Mouse (Mus musculus): ENCODE data around the gene Ceacam14. TPM values are rescaled to one million over a fixed set of nuclear protein-coding genes. Genes with fewer than 3 reads are reported as not detected.

Gene Ceacam14
- not detected in 2 replicates for polyA plus RNA-seq (2016; fragmentation: Nextera tagmentation; extraction: Ambion mirVana)

- Histone ChIP-seq H3K4me3 (no peak within 1 kb of the TSS), H3K9me3 (peaks cover 75% of the 10 kb centered on the region), H3K4me1 (no peaks in the 10 kb centered on the region), H3K27me3 (ENCODE audit: poor library complexity, severe bottlenecking) (no peaks in the 10 kb centered on the region), H3K27ac (no peak within 1 kb of the TSS), H3K36me3 (replicated peaks) (no peaks in the 10 kb centered on the region)
- no peak for DNase-seq (ENCODE audit: extremely low spot score, low spot score)
- 74% methylated on average over 4 of the region's 4 CpGs for WGBS
Observed at GRCm38 (mm10) chr7:17812333-17812732, at the start of gene Ceacam14. Gene Ceacam14, plus strand, starts transcription at chr7:17812633.

Other genes starting within 250 kb of the Ceacam14 start
- not detected in 2 replicates for gene Ceacam5, start 99.4 kb upstream of the Ceacam14 start, polyA plus RNA-seq (2016; fragmentation: Nextera tagmentation; extraction: Ambion mirVana)
- gene Gm5155, start 59.1 kb downstream of the Ceacam14 start, polyA plus RNA-seq (2016; fragmentation: Nextera tagmentation; extraction: Ambion mirVana): not detected in 2 replicates
- gene Ceacam11, start 159.5 kb downstream of the Ceacam14 start, polyA plus RNA-seq (2016; fragmentation: Nextera tagmentation; extraction: Ambion mirVana): not detected in 2 replicates
- not detected in 2 replicates for gene Ceacam13, start 197.3 kb downstream of the Ceacam14 start, polyA plus RNA-seq (2016; fragmentation: Nextera tagmentation; extraction: Ambion mirVana)

Measured in forebrain, embryonic 10.5 days (tissue).